Mouse (Mus musculus): ENCODE results near the gene Ttc23.

Ttc23 gene

GRCm38 (mm10) chr7:67747731-67748305 lies 100.6 kb downstream of the Ttc23 start:
- peak; percentile 15 for DNase-seq (ENCODE audit: low read depth)

GRCm38 (mm10) chr7:67749441-67750239 lies 102.4 kb downstream of the Ttc23 start:
- DNase-seq (ENCODE audit: low read depth) = no peak

DNA sequence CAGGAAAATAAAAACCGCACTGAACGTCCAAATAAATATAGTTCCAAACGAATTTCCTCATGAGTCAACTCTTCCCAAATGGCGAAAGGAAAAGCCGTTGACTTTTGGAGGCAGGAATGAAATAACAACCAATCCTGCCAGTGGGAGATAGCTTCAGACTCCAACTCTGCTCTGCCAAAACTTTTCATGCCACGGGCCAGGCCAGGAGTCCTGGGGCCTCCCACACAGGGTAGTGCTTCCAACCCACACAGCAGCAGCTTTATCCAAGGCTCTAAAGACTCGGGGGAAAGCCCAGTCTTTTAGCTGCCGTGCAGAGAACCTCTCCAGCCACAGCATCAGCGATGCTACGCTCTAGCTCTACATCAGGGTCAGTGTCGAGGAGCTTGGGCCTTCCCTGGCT lies 107.4 kb downstream of the Ttc23 start:
- DNase-seq (ENCODE audit: low read depth) = no peak

DNA sequence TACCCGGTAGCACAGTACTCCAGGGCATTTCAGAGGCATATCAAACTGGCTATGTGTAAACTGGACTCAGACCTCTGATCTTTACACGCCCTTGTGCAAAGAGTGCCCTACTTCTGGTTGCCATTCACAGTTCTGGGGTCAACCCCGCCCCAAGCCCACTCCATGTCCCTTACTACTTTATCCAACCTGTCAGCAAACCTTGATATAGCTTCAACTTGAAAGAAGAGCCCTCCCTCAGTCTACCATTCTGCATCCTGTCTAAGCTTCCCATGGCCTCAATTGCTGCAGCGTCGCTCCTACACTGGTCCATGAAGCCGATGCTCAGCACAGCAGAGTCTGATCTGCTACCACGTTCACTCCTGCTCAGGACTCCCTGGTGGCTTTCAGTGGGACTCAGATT lies 108.2 kb downstream of the Ttc23 start:
- no peak for DNase-seq (ENCODE audit: low read depth)

GRCm38 (mm10) chr7:67756636-67757035 lies 109.4 kb downstream of the Ttc23 start:
- no peak for DNase-seq (ENCODE audit: low read depth)

DNA sequence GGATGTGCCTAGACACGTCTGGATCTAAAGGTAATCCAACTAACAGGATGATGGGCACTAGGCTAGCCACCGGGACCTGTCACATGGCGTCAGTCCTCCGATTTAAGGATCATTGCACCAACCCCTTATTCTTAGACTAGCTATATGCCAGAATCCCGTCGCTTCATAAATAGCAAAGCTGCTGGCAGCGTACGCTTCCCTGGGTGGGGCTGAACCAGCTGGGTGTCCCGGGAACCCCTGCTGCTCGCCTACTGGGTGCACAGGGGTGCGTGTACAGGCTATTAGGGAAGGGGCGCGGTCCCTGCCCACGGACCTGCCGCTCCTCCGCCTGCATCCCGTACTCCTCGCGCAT lies 111.3 kb downstream of the Ttc23 start:
- DNase-seq (ENCODE audit: low read depth) = no peak

- no peak for DNase-seq (ENCODE audit: low read depth)
These were observed 111.8 kb downstream of the Ttc23 start for GRCm38 (mm10) chr7:67758858-67759628.

GRCm38 (mm10) chr7:67759629-67759995 lies 112.4 kb downstream of the Ttc23 start, which contains the start of gene Synm:
Gene Synm, minus strand, starts transcription at chr7:67759742.
- DNase-seq (ENCODE audit: low read depth) = no peak

DNA sequence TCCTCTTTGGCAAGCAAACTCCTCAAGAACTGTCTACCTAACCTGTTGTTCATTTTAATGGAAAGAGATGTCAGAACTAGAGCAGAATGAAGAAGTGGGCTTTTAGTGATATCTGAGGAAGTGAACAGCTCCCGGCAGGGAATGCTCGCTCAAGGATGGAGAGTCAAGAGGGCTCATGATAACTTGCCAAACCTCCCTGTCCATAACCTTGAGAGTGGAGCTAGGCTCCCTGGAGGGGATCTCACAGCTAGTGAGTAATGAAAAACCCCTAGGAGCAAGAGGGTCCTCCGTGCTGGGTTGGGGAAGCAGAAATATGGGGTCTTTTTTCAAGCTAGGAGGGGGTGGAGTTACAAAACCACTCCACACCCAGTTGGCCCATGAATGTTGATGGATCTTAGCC lies 116.4 kb downstream of the Ttc23 start:
- no peak for DNase-seq (ENCODE audit: low read depth)

- DNase-seq (ENCODE audit: low read depth) = no peak
These were observed 120.9 kb downstream of the Ttc23 start for GRCm38 (mm10) chr7:67768125-67768524.

GRCm38 (mm10) chr7:67769487-67769886 lies 122.3 kb downstream of the Ttc23 start:
- DNase-seq (ENCODE audit: low read depth) = no peak

DNA sequence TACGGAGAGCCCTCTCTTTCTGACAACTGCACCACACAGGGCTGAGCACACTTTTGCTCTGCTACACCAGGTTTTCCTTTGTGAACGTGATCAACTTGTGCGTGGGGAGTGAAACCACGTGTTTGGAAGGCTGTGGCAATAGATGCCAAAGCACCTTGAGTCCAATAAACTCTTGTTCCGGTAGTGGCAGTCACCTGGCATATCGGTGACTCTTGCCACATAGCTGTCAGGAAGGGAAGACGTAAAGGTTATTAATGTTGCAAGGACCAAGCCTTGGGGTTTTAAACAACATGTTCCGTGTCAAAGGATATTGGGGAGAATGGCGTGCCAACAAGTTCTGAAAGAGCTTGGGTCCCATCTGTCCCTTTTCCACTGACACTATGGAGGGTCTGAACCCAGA lies 125.0 kb downstream of the Ttc23 start:
- no peak for DNase-seq (ENCODE audit: low read depth)

- no peak for DNase-seq (ENCODE audit: low read depth)
These were observed 128.4 kb downstream of the Ttc23 start for GRCm38 (mm10) chr7:67775623-67776022.

DNA sequence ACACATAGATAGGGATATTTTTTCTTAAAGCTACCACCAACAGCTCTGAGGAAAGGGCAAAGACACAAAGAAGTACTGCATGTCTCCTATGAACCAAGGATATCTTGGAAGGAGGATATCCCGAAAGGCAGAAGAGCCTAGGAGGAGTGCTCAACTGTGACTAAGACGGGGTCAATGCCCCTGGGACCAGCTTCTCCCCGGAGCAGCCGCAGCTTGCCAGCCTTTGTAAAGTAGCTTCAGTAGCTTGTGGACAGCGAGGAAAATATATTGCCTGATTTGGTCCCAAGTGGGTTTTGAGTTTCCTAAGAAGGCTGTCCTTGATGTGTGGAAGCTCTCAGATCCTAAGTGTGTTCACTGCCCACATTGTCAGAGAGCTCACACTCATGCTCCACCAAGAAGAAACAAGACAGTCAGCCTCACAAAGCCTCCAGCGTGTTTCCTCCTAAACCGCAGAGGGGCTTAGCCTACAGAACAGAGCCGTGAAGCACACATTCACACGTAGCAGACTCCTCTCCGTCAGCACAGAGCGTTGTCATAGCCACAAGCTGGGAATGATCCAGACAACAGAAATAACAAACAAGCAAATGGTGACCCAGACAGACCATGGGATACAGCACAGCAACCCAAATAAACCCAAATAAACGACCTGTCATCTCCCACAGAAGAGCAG lies 129.6 kb downstream of the Ttc23 start:
- DNase-seq (ENCODE audit: low read depth) = no peak

GRCm38 (mm10) chr7:67787861-67788260 lies 140.7 kb downstream of the Ttc23 start:
- DNase-seq (ENCODE audit: low read depth) = no peak

GRCm38 (mm10) chr7:67788713-67789112 lies 141.5 kb downstream of the Ttc23 start:
- peak; percentile 59 for DNase-seq (ENCODE audit: low read depth)

- DNase-seq (ENCODE audit: low read depth) = no peak
These were observed 144.0 kb downstream of the Ttc23 start for GRCm38 (mm10) chr7:67791256-67791655.

GRCm38 (mm10) chr7:67793449-67793848 lies 146.2 kb downstream of the Ttc23 start:
- no peak for DNase-seq (ENCODE audit: low read depth)

DNA sequence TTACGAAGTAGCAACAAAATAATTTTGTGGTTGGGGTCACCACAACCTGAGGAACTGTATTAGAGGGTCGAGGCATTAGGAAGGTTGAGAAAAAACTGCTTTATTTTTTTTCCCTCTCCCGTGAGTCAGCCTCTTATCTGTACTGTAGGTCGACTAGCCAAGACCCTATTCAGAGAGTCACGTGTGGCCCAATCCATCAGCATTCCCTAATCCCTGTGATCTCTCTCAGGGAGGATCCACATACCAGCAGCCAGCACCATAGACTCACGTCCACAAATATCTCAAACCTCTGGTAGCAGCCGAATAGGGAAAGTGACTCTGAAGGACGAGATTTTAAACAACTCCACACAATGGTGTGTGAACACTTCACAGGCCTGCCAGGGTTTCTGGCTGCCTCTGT lies 149.9 kb downstream of the Ttc23 start:
- no peak for DNase-seq (ENCODE audit: low read depth)

DNA sequence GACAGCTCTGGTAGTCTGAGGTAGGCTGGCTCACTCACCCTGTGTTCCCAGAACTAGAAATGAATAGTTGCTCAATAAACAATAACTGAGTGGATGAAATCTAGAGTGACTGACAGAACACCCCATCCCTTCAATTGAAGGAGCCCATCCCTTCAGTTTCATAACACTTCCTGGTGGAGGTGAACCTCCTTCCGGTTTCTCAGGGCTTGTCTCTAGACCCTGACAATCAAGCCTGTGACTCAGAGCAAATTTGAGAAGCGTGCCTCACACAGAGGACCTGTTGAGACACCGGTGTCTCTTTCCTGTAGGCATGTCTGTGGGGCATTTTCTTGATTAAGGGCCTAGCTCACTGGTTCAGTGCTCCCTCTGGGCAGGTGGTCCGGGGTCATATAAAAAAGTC lies 151.3 kb downstream of the Ttc23 start:
- peak; percentile 76 for DNase-seq (ENCODE audit: low read depth)

GRCm38 (mm10) chr7:67800547-67800946 lies 153.3 kb downstream of the Ttc23 start:
- no peak for DNase-seq (ENCODE audit: low read depth)

DNA sequence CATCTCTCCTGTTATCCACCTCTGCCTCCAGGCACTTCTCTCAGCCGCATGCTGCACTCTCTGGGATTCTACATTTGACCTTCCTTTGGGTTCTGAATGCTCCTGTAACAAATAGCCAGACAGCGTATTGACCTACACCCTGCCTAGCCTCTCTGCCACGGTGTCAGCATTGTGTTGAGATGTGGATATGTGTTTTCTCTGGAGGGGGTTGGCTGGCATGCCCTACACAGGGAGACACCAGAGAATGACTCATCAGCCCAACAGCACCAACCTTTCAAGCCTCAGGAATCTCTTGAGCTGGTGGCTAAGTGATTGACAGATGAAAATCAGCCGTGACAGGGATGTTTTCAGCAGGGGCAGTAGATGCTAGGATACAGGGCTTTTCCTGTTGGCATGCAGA lies 153.8 kb downstream of the Ttc23 start:
- DNase-seq (ENCODE audit: low read depth) = no peak
